Mouse (Mus musculus) frontal cortex, postnatal 36 days (tissue): ENCODE data around the gene Cdip1.

Experiments used
- DNase-seq, 2 experiments: peaks; one replicate each; pipeline ENCODE4 v3.0.0; 2022; ENCODE audit warnings: low spot score in 2 of 2

The Cdip1 gene

DNA sequence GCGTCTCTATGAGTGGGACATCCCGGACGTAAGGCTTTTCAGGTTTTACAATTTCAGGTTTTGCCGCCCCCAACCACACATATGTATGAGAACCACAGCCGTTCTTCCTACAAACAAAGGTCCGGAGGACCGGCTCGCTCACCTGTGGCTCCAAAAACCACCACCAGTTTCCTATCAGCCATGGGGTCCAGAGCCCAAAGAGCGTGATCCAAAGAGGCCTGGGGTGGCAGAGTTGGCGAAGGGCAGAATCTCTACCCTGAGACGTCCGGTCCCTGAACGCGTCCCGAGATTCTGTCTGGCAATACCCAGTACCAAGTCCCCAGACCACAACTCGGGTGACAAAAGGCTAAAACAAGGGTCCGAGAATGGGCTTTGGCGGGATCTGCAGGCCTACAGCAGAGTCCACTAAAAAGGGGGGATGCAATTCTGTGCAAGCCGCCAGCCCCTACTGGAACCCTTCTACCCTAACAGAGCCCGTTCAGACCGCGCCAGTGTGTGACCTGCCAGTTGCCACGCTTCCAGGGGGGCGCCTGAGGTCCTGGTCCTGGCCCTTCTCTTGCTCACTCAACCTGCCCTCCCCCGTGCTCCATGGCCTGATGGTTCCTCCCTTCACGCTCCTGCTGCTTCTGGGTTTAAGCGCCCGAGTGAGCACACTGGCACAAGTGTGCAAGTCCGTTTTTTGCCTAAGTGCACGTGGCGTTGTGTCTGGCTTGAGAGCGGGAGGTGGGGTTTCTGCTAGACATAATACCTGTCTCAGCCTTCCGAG is 71.2 kb downstream of the Cdip1 start, which contains the start of gene Nmral1:
Gene Nmral1 (minus strand): TSS at position 604 of the 766 bp plus-strand sequence.
- DNase-seq: peak; percentile 54 to 60

DNA sequence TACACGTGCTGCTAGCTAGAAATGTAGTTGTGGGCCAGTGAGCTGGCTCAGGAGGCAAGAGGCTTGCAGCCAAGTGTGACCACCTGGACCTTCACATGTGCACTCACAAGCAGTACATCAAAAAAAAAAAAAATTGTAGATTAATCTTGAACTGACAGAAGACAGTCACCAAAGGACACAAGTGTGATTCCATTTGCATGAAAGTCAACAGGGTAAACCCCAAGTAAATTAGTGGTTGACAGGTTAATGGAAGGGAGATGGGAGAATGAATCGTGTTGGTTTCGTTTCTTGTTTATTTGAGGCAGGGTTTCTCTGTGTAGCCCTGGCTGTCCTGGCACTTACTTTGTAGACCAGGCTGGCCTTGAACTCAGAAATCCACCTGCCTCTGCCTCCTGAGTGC is 72.2 kb downstream of the Cdip1 start:
- no peak for DNase-seq

DNA sequence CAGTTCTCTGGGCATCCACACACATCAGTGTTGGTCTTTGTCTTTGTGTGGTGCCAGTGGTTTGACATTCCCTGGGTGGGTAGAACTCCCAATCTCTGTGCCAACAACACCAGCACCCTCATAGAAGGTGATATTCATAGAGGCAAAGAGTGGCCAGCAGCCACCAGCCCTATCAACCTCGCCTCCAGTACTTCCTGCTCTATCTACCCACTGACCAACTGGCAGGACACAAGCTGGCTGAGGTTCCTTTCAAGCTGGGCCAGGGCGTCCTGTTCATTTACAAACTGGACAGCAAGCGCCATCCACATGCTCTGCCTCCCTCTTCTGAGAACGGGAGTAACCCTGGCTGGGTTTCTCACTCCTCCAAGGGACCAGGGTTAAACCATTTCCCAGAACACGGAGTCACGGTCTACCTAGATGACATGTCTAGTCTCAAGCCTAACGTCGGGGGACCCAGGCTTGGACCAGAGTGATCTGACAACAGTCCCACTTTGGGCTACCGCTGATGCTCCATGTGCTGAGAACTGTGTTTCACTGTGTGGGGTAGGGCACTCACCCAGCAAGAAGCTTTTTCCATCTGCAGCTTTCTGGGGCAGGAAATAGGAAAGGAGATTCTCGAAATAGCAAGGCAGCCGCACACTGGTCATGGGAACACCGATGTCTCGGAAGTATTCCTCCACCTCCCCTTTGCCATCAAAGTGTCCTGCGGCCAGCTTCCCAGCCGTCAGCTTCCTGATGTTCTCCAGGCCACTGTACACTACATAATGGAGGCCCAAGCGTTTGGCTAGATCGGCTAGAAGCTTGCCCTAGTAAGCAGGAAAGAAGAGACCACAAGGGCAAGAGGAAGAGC is 76.0 kb downstream of the Cdip1 start:
- no peak for DNase-seq

DNA sequence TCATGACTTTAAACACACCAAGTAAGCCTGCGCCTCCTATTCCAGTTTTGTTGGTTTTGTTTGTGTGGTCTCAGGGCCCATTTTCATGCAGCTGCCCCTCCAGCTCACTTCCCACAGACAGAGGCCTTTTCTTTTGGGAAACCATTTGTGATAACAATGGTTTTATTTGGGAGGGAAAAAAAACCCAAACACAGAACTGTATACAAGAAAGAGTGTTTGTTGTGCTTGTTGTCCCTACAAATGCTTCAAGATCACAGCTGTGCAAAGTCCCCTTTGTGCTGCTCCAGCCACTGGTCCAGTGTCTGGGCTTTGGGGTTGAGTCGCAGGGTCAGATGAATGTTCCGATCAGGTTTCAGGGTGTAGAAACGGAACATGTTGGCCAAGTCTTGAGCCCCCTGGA is 78.9 kb downstream of the Cdip1 start:
- no peak for DNase-seq

DNA sequence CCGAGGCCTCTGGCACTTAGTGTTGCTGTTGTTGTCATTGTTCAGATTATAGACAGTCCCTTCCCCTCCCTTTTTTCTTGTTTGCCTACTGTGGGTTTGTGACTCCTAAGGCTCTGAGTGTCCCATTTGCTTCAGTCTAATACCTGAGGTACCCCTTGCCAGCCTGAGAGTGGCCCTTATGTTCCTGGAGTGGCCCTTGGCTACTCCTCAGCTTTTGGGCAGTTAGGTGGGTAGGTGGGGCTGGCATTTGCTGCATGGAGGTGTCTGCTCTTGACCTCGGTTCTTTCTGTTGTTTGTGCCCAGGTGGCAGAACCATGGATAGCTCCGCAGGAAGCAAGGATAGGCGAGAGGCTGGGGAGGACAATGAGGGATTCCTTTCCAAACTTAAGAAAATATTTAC is 84.6 kb downstream of the Cdip1 start:
- DNase-seq: no peak

DNA sequence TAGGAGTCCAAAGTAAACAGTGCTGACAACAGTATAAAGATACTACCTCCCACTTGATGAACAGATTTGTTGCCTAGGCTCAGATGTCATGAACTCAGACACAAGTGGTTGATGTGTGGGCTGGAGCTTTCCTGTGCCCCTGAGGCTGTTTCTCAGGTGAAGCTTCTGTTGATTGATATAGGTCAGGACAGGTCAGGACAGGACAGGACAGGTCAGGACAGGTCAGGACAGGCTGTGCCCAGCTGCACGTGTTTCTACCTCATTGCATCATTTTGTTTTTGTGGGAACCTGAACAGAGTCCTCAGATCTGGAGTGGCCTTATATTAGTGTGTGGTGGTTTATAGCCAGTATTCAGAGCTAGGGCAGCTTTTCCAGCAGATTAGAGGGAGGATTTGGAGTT is 87.4 kb downstream of the Cdip1 start:
- no peak for DNase-seq

DNA sequence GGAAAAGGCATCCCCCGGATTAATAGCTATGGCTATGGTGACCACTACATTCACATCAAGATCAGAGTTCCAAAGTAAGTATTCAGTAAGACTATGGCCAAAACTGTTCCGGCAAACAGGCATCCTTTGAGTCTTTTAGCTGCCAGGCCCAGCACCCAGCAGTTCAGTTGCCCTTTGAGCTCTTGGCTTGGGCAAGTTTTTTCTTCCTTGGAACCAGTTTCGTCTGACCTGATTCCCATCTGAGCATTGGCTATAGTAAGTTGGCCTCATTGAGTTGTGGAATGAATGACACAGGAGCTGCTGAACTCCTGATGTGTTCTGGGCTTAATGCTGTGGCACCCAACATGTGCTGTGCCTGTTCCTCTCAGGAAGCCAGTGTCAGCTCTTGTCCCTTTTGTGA is 88.9 kb downstream of the Cdip1 start:
- no peak for DNase-seq
